Mouse (Mus musculus) adrenal gland (tissue): ENCODE measurements around the gene Vpreb1.

Experiments
- intact Hi-C: fragments of 180-260 bp; cut with DNase I; formaldehyde crosslinking; loops from one replicate; pipeline ENCODE4 v1.15.1; 2025
- long read RNA-seq, 2 experiments: library from polyadenylated mRNA; unstranded; transcript quantifications; one replicate each; pipeline ENCODE4 v2.0.0; 2020; ENCODE audit warnings: borderline replicate concordance in 1 of 2; ENCODE audit not compliant: insufficient replicate concordance in 1 of 2

Gene Vpreb1
- long read RNA-seq, experiment 1: 0 reads
- long read RNA-seq, experiment 2: 0 reads

DNA sequence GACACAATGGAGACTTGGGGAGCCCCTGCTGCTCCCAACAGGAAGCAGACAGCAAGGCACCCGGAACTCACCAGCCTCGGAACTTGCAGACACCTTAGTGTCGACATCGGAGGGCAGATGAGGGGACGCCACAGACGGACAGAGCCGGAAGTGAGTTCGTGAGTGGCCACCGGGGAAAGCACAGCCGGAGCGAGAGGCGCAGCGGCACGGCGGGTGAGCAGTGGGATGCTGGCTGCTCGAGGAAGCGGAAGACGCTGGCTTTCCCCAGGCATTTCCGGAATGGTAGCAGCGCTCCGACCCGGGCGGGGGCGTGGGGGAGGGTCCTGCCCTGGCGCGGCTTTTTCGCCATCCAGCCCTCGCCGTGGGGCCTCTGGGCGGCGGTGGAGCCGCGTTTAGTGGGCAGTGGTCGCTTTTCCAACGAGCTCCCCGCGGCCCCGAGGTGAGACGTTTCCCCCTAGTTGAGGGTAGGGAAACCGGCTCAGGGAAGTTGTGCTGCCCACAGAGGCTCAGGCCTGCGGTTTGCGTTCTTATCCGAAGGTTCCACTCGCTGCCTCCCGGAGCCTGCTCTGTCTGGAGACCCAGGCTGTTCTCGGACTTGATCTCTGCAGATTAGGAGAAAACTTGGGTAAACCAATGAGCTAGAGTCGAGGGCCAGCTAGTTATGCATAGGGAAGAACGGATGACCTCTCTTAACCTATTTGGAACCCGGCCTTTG lies at the start of gene Vpreb1, which contains the start of gene Top3b:
TSS of gene Vpreb1 (minus strand) at position 227 of the 715 bp plus-strand sequence.
TSS of gene Top3b (plus strand) at position 120 of the 715 bp plus-strand sequence.
- intact Hi-C loops: no loop called here

- intact Hi-C loops: no loop called here
These were observed 47.9 kb upstream of the Vpreb1 start for GRCm38 (mm10) chr16:16918441-16919117.

GRCm38 (mm10) chr16:16913440-16913839 lies 42.8 kb upstream of the Vpreb1 start:
- intact Hi-C loops: loop anchor here (2.0 kb wide), 1 partner anchor 59 kb away; no protein-coding TSS in a partner anchor

- intact Hi-C loops: loop anchor here (2.0 kb wide), 1 partner anchor 57 kb away; no protein-coding TSS in a partner anchor
These were observed 41.3 kb upstream of the Vpreb1 start for GRCm38 (mm10) chr16:16911641-16912597.

DNA sequence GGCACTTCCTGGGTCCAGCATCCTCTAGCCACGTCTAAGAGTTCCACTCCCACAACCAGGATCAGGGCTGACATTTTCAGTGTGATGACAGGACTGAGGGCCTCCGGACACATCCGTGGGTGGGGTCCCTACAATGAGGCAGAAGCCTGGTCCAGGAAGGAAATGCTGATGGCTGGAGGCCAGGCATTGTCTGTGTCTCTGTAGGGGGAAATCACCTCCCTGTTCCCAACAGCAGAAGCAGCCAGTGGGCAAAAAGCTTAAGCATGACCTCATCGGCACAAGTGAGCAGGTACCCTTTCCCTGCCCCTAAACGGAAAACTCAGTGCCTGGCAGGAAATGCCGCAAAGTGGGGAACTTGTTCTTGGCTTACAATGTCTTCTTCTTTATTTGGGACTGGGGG lies 37.2 kb upstream of the Vpreb1 start:
- intact Hi-C loops: no loop called here

GRCm38 (mm10) chr16:16903188-16903587 lies 32.5 kb upstream of the Vpreb1 start:
- intact Hi-C loops: no loop called here

DNA sequence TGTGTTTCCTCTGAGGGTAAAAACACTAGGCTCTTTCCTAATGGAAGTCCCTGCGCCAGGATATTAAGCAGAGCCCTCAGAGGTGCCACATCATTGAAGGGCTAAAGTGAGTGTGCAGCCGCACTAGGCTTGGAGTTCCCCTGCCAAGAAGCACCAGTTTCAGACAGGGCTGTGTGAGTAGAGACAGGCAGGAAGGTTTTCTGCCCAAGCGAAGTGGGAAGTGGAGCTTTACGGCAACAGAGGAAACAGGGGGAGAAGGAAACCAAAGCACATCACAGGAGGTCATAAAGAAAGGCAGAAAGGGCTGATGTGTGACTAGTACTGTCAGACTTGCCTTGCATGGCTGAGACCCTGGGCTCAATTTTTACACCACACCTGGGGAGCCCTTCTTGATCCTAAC lies 31.7 kb upstream of the Vpreb1 start:
- intact Hi-C loops: no loop called here

DNA sequence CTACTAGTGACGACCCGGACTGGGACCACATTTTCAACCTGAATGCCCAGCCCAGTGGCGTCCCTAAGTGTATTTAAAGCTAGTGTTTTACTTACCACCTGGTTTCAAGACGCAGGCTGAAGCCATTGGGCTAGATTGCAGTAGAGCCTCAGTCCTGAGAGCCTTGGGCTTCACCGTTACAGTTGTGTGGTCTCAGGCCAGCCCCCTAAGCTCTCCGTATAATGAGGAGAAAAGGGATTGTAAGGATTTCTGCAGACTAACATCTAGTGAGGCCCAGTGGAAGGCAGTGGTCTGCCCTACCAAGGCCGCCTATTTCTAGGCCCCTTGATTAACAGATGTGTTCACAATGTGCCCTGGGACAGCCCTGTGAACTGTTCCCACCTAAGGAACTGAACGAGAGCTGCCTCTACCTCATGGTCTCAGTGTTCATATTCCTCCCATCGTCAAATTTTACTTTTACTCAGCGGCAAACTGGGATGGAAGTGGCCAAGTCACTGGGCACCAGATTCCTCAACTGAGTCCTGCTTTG lies 26.5 kb upstream of the Vpreb1 start:
- intact Hi-C loops: no loop called here

GRCm38 (mm10) chr16:16896382-16897055 lies 25.9 kb upstream of the Vpreb1 start, which contains the start of gene Ppm1f:
Gene Ppm1f, plus strand, starts transcription at chr16:16896469.
- intact Hi-C loops: no loop called here

DNA sequence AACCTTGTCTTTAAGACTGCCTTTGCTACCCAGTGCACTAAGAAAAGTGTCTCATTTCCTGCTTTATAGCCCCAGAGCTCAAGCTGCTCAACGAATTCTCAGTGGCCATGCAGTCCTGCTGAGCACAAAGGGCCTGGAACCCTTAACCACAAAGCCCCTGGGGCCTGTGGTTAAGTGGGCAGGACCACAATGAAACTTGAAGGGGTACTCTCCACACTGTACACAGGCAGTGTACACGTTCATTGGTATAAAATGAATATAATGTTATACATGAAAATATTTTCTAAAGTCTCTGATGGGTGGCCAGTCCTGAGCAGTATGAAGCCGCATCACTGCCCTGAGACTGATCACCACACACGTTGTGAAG lies 25.4 kb upstream of the Vpreb1 start:
- intact Hi-C loops: no loop called here

- intact Hi-C loops: no loop called here
These were observed 21.7 kb upstream of the Vpreb1 start for GRCm38 (mm10) chr16:16892366-16892765.

DNA sequence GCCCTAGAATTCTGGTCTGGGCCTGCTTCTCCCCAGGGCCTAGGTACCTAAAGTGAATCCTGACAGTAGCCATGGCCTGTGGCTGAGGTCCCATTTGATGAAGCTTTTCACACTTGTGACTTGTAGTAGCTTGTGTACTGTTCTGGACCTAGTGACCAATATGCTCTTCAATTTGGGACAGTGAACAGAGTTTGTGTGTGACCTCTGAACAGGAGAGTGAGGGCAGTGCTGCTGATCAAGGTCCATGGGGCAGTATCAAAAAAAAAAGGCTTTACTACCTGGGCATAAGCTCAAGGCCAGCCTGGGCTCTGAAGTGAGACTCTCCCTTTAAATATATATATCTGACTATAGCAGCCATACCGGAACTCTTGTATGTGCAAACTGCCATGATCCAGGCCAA lies 17.7 kb upstream of the Vpreb1 start:
- intact Hi-C loops: no loop called here

DNA sequence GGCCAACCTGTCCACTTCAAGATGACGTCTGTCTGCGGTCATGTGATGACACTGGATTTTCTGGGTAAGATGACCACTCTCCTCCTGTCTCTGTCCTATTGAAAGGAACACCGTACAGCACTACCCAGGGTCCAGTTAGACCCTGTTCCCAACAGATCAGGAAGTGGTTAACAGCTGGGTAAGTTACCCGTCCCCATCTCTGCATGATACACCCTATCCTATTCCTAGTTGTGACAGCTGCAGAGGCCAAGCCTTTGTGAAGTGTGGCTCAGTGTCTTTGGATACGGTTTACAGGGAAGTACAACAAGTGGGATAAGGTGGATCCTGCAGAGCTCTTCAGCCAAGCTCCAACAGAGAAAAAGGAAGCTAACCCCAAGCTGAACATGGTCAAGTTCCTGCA lies 8.4 kb upstream of the Vpreb1 start:
- intact Hi-C loops: no loop called here

- intact Hi-C loops: no loop called here
These were observed 414 bp downstream of the Vpreb1 start for GRCm38 (mm10) chr16:16870241-16870616.

- intact Hi-C loops: no loop called here
These were observed 4.7 kb downstream of the Vpreb1 start for GRCm38 (mm10) chr16:16865696-16866561.

DNA sequence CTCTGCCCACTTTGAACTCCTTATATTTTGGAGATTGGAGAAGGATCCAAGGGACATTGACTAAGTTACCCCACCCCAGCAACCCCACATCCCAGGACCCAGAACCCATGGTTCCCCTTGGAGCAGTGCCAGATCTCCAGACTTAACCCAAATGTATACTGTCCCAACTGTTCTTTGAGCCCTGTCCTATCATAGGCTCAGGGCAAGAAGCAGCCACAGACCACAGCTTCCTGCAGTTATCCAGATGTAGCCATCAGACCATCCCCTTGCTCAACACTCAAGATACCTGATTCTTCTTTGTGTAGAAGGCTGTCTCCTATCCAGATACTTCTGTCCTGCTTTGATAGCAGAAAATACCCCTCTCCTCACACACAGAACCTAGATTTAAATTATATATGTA lies 5.4 kb downstream of the Vpreb1 start:
- intact Hi-C loops: no loop called here

DNA sequence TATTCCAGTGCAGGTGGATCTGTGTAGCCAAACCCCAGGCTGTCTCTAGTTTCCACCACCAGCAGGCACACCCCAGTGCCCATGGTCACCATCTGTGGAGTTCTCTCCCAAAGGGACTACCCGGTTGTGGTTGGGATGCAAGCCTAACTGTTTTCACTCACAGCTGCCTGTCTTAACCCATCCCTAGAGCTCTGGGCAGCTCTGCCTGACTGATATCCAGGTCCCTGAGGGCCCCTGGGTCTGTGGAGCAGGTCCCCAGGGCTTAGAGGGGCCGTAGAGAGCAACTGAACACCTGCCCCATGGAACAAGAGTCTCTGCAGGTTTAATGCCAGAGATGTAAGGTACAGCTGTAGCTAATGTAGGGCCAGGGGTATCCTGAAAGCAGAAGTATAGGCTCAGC lies 6.7 kb downstream of the Vpreb1 start, which contains the start of gene Igll1:
TSS of gene Igll1 (minus strand) at position 8 of the 400 bp plus-strand sequence.
- intact Hi-C loops: no loop called here

- intact Hi-C loops: no loop called here
These were observed 8.4 kb downstream of the Vpreb1 start for GRCm38 (mm10) chr16:16862288-16862687.

DNA sequence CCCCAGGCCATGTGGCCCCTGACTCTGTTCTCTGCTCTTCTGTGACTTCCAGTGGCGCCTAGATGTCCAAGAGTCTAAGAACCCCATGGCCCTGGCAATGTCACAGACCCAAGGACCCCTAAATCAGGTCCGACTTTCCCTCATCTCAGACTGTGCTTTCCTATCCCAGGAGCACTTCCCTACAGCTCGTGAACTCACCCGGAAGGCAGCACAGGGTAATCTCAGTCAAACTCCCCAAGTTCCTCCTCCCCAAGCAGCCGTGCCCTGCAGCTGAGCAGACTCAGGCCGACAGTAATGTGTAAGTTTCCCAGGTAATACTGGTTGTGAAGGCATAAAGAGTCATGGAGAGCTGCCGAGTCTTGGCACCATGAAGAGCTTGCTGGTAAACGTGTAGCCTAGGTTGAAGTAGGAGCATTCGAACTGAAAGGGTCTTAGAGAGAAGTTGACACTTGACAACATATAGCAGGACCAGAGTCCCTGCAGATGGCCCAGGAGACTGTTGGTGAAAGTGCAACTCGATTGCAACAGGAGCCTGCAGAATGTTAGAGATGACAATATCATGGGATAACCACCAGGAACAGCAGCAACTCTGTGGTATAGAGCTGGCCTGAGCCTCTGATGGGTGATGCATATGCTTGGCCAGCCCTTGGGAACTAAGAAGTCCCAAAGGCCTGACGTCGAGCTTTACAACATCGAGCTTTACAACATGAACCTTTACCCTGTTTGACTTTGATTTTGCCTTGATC lies 13.7 kb downstream of the Vpreb1 start:
- intact Hi-C loops: no loop called here
